Mouse (Mus musculus): ENCODE results near the gene Pcsk6. TPM values are rescaled to one million over a fixed set of nuclear protein-coding genes. Genes with fewer than 3 reads are reported as not detected.
A peak's percentile ranks its signal among the peaks of the same experiment; 100 is the strongest.
"Not testable (repeated sequence)": the region's sequence is repeated elsewhere in the genome, so short reads cannot be mapped to it uniquely, and the experiment has no call there.

Gene Pcsk6
- total RNA-seq, 2 experiments from 2014 or later, result 0.26 to 0.38 TPM

DNA sequence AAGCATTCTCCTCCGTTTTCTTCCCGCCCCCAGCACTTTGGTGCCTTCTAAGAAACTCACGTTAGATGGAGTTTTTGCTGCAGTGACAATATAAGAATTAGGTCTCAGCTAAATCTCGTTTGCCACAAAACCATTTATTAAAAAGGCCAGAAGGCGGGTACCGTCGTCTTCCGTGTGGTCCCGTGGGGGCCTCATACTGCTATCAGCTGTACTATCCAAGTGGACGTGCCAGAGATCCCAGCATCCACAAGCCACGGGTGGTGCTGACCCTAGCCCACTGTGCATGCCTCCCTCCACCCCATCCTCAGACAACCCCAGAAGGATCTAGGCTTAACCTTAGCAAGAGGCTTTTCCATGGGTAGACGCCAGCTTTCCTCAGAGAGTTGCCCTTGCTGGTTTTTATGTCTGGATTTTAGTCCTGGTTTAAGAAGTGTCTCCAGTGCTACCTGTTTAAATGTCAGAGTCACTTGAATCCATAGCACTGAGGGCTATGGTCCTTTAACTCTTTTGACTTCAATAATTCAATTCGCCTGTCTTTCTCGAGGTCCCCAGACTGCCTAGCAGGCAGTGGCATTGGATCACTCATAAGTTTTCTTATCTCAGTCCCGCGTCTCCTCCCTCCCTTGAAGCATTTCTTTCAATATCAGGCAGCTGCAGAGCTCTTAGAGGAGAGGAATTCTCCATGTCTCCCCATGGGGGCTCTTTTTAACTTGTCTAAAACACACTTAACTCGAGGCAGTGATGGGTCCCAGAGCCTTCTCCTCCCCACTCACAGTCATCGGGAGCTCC is 178.7 kb downstream of the Pcsk6 start:
- ATAC-seq (replicated peaks; ENCODE audit: low FRiP score, low TSS enrichment, poor library complexity, severe bottlenecking), result peak; percentile 57

DNA sequence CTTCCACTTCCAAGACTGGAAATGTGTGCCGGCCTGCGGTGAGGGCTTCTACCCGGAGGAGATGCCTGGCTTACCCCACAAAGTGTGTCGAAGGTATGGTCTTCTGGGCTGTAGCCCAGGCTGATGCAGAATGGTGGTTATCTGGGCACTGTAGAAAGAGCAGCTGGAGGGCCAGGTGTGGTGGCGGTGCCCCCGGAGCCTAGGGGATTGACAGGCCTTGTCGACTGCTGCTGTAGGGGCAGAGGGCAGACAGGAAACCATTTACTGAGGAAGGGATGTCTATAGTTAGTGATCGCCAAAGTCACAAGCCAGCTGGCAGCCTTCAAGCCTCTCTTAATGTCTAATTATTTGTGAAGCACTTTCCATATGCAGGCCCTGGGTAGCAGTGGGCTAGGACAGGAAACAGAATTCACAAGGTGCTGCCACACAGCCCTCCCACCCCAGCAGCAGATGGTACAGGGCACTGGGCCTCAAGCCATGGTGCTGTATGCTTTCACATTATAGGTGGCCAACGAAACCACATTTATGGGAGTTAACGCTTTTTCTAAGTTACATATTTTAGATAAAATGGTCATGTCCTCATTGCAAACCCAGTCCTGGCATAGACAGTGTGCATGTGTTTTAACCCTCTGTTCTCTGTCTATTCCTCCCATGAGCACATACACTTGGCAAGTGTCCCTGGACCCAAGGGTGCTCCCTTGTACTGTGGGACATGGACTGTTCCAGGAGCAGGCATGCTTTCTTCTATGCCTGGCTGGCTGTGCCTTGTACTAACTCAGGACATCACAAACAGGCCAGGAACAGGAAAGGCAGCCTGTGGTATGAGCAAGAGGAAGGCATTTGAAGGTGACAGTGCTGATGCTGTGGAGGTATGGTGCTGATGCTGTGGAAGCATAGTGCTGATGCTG is 182.3 kb downstream of the Pcsk6 start, which contains the start of gene Gm45213:
Gene Gm45213, plus strand, starts transcription at position 51 of the 908 bp plus-strand sequence.
- ATAC-seq (replicated peaks; ENCODE audit: low FRiP score, low TSS enrichment, poor library complexity, severe bottlenecking), result no peak

DNA sequence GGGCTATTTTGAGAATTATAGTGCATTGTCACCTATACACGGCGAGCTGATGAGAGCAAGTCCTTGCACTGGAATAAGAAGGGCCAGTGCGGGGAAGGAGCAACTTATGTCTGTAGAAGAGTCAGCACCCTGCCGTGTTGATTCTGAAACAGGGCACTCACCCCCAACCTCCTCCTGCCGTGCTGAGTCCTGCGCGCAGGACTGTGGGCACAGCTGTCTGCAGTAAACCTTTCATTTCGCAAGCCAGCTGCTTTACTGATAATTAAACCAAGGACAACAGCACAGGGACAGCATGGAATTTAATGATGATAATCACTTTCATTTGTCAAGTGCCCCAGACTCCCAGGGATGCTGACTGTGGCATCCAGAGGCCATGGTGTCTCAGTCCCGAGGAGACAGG is 183.1 kb downstream of the Pcsk6 start:
- no peak for ATAC-seq (replicated peaks; ENCODE audit: low FRiP score, low TSS enrichment, poor library complexity, severe bottlenecking)

DNA sequence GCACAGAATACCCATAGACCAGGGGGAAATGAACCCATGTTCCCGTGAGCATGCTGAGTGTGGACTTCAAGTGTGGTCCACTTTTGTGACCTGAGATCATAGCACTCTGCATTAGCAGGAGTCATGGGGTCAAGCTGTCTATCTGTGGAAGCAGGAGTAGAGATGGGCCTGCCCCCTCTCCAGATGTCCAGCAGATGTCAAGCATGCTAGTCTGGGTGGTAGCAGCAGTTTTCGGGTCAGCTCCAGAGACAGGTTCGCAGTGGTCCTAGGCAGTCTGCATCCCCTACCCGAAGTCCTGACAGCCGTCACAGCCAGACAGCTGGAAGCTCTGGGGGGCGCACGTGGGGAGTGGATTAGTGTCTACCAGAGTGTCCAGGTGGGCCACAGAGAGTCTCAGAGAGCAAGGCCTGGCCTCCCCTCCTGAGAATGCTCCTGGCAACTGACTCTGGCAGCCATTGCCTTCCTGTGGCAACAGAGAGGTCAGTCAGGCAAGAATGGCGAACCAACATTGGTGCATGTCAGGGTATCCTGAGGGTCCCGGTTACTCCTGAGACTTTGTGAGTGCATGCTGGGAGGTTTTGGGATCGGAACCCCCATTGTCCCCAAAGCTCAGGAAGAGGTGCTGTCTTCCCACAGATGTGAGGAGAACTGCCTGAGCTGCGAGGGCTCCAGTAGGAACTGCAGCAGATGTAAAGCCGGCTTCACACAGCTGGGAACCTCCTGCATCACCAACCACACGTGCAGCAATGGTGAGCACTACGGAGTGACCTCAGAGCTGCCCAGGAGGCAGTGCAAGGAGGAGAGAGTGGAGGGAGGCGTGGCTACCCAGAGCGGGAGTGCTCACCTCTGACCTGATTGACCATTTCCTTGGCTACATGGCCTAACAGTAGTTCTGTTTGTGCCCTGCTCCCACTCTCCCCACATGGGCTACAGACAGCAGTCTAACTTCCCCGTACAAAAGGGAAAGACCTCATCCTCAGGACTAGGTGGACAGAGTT is 185.7 kb downstream of the Pcsk6 start:
- ATAC-seq (replicated peaks; ENCODE audit: low FRiP score, low TSS enrichment, poor library complexity, severe bottlenecking), result no peak

DNA sequence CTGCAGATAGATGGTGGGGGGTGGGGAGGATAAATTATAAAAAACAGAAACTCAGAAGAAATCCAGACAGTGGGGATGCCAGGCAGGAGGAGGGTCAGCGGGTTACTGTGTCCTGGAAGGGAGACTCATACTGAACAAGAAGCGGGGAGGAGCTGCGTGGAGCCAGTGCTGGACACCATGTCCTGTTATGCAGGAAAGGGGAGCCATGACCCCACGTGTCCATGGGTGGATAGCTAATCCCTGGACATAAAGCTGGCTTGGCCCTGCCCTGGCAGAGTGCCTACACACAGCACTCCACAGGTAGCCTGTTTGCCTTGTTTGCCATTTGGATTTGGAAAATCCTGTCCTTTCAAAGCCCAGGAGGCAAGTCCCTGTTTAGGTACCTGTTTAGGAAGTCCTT is 186.4 kb downstream of the Pcsk6 start:
- no peak for ATAC-seq (replicated peaks; ENCODE audit: low FRiP score, low TSS enrichment, poor library complexity, severe bottlenecking)

DNA sequence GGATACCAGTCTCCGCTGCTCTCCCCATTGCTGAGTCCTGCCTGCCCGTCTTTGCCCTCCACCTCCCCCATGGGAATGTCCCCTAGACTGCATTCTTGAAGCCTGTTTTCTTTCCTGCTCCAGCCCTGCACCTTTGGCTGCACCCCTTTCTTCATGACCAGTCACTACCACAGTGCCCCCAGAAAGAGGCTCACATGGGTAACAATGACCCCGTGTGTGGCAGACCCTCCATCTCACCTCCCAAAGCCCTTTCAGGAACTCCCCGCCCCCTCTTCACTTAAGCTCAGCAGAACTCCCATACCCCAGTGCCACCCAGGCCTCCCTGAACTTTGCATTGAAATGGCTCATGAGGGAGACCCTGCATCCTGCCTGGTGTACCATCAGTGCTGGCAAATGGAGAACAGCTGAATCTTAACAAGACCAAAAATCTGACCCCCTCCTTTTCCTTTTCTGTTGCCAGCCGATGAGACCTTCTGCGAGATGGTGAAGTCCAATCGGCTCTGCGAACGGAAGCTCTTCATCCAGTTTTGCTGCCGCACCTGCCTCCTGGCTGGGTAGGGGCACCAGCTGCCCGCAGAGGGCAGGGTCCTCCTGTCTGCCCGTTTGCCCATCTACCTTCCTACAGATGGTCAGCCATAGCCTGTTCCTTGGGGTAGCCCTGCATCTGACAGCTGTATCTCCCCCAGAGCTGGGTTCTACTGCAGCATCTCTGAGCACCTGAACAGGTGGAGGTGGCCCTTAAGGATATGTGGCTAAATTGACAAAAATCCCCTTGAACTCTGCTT is 187.1 kb downstream of the Pcsk6 start:
- no peak for ATAC-seq (replicated peaks; ENCODE audit: low FRiP score, low TSS enrichment, poor library complexity, severe bottlenecking)

DNA sequence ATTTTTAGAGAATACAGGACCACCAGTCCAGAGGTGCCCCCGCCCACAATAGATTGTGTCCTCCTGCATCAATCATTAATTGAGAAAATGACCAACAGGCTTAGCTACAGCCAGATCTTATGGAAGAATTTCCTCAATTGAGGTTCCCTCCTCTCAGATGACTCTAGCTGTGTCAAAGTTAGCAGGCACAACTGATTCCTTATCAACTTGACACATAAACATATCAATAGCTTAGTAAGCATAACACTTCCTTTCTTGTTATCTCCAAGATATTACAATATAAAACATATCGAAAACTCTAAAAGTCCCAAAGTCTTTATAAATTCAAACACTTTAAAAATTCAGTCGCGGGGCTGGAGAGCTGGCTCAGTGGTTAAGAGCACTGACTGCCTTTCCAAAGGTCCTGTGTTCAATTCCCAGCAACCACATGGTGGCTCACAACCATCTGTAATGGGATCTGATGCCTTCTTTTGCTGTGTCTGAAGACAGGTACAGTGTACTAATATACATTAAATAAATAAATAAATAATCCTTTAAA is 192.5 kb downstream of the Pcsk6 start:
- ATAC-seq (replicated peaks; ENCODE audit: low FRiP score, low TSS enrichment, poor library complexity, severe bottlenecking), result no peak

DNA sequence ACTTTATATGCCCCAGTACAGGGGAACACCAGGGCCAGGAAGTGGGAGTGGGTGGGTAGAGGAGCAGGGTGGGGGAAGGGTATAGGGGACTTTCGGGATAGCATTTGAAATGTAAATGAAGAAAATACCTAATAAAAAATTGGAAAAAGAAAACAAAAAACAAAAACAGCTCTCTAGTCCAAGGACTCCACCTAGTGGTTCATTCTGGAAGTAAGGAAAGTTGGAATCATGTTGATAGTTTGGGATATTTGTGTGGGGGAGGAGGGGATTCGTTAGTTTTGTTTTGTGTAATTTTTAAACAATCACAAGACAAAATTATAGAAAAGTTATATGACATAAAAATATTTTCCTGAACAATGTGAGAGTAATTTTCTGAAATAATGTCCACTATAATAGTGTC is 193.8 kb downstream of the Pcsk6 start:
- ATAC-seq (replicated peaks; ENCODE audit: low FRiP score, low TSS enrichment, poor library complexity, severe bottlenecking), result not testable (repeated sequence)

DNA sequence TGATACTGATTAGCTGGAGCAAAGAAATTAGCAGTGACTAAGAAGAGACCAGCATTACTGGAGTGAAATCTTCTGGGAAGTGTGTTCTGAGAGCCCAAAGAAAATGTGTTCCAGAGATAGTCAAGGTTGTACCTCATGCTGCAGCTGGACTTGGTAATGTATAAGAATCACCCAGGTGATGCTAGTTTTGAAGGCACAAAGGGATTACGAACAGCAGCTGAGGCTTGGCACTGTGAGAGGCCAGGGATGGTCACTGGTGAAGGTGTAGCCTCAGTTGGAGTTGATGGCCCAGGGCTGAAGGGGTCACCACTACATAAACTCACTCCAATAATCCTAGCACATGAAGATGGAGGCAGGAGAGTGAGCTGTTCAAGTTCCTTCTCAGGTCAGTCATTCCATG is 197.2 kb downstream of the Pcsk6 start, which contains the start of gene Snrpa1:
Gene Snrpa1, plus strand, starts transcription at position 301 of the 400 bp plus-strand sequence.
- no peak for ATAC-seq (replicated peaks; ENCODE audit: low FRiP score, low TSS enrichment, poor library complexity, severe bottlenecking)

DNA sequence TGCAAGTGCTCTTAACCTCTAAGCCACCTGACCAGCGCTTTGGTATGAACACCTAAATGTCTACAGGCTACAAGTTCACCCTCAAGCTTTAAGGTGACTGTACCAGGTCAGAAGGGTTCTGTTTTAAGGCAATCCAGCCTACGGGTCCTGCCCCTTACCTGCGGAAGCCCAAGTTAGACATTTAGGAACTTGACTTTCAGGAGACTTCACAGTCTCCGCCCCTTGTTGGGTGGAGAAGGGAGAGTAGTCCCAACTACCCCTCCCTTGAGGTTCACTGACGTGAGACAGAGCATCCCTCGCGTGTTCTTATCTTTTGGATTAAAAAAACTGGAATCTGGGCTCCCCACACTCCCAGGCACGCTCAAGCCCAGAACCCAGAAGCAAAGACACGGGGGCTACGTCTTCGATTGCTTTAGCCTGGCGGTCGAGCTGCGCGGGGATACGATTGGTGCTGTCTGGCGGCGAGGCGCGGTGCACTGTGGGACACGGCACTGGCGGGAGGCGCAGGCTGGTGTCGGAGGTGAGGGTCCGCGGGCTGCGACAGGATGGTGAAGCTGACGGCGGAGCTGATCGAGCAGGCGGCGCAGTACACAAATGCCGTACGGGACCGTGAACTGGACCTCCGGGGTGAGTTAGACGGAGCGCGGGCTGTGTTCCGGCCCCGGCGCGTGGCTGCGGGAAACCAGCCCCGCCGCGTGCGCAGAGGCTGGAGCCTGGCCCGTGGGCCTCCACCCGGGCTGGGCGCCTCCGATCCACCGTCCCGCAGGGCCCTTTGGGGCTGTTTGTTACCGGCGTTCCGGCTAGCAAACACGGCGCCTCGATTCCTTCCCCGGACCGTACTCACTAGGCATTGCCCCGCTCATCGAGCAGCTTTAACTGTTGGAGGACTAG is 198.8 kb downstream of the Pcsk6 start:
- peak; percentile 89 for ATAC-seq (replicated peaks; ENCODE audit: low FRiP score, low TSS enrichment, poor library complexity, severe bottlenecking)

DNA sequence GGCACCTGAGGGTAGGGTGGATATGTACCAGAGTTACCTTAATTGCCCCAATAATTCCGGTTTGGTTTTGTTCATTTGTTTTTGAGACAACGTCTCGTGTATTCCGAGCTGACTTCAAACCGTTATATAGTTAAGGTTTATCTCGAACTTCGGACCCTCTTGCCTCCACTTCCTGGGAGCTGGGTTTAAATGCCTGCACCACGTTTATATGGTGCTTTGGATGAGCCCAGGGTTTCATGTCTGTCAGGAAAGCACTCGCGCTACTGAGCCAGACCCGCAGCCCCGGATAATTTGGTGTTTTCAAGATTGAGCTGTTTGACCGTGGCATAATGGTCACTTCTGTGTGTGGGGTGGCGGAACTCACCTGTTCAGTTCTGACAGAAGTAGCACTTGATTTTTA is 199.5 kb downstream of the Pcsk6 start:
- 0 out of 2 replicates have a peak, but pooled peaks have one; percentile 18 for ATAC-seq (replicated peaks; ENCODE audit: low FRiP score, low TSS enrichment, poor library complexity, severe bottlenecking)

DNA sequence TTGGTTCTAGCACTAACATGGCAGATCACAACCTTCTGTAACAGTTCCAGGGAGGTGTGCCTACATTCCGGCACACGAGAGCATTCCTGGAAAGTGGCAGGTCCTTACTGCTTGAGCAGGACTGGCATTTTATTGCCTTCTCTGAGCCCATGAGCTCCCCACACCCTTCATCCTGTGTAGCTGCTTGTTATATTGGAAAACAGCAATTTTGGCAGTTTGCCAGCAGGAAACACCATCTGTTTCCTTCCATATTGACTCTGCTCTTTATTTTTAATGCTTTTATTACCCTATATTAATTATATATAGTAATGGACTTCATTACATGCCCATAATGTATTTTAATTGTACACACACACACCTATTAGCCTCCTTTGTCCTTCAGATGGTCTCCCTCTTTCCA is 214.9 kb downstream of the Pcsk6 start:
- no peak for ATAC-seq (replicated peaks; ENCODE audit: low FRiP score, low TSS enrichment, poor library complexity, severe bottlenecking)

DNA sequence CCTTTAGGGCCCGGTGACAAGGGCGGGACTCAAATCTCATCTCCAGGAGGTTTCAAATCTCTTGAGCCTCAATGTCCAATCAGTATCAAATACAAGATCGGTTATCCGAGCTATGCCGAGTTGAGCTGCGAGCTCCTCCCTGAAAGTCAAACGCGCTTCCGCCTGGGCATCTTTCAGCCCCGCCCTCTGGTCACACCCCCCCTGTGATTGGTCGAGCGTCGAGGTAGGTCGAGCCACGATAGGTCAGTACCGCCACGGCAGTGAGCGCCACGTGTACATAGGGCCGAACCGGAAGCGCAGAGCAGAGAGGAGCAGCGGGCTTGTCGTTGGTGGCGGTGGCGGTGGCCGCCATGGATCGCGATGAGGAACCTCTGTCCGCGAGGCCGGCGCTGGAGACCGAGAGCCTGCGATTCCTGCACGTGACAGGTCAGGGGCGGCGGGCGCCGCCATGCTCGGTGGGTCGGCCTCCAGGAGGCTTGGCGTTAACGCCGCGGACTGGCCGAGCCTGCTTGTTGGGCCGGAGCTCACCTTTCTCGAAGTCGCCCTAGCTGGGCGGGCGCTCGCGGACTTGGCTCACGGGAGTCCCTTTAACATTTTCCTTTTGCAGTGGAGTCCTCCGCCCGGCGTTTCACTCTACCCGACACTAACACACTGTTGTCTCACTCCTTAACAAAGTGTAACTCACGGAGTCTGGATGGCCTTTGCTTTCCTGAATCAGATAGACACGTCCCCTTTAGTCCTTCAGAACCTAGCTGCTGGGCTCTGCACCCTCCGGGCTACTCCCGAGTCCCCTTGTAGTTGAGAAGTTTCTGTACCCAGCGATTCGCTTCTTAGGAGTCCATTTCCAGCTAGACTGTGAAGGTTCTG is 218.1 kb downstream of the Pcsk6 start, which contains the start of gene Selenos:
Gene Selenos, plus strand, starts transcription at position 286 of the 867 bp plus-strand sequence.
- peak; percentile 98 for ATAC-seq (replicated peaks; ENCODE audit: low FRiP score, low TSS enrichment, poor library complexity, severe bottlenecking)

DNA sequence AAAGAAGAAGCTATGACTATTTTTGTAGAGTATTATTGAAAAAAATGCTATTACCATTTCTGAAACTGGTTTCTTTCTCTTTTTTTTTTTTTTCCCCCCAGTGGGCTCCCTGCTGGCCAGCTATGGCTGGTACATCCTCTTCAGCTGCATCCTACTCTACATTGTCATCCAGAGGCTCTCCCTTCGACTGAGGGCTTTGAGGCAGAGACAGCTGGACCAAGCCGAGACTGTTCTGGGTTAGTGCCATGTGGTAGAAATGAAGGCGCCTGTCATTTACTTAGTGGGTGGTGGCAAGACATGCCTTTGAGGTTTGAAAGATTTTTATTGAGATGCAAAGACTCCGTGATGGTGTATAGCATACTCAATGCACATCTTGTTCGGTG is 218.7 kb downstream of the Pcsk6 start:
- ATAC-seq (replicated peaks; ENCODE audit: low FRiP score, low TSS enrichment, poor library complexity, severe bottlenecking), result 0 out of 2 replicates have a peak, but pooled peaks have one; percentile 45

DNA sequence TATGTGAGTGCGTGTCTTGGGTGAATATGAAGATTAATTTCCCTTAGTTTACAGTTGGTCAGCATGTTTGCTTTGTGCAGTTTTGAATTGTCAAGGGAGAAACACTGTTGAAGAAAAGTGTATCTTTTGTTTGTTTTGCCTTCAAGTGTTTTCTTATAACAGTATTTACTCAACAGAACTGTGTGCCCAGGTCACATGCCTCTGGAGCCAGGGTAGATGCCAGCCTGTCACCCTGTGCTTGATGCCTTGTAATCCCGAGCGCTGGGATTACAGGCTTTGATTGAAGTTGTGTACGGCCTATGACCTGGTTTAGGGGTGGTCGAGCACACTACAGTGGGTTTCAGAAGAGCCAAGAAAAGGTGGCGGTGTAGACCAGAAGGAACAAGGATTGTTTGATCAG is 222.2 kb downstream of the Pcsk6 start:
- ATAC-seq (replicated peaks; ENCODE audit: low FRiP score, low TSS enrichment, poor library complexity, severe bottlenecking), result no peak

DNA sequence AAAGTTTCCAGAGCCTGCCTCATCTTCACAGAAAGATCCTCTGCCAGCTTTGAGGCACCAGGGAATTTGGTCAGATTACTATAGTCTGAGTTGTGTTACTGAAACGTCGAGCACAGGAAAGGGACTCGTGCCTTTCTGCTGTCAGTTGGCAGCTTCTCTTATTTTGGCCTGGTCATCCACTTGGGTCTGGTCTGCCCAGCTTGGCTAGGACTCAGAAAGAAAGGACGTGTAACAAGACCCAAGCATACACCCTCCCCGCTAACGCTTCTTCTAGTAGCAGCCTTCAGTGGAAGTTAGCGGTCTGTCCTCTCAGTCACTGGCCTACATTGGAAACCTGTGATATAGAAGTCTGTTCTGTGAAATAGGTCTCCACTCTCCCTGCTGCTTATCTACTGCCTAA is 223.0 kb downstream of the Pcsk6 start:
- ATAC-seq (replicated peaks; ENCODE audit: low FRiP score, low TSS enrichment, poor library complexity, severe bottlenecking), result no peak
